Mouse (Mus musculus): Measurements from ENCODE around the gene Lrfn1. TPM values are rescaled to one million over a fixed set of nuclear protein-coding genes. Genes with fewer than 3 reads are reported as not detected.

Lrfn1 gene
- total RNA-seq (2021), result 10 to 100 TPM; 69.1 to 79.8 TPM
- long read RNA-seq, experiment 1, transcript Lrfn1-202 (2 exons, 3,060 nt), result major isoform, 7 of 60 reads
- long read RNA-seq, experiment 1, partial matches to known transcripts, result 9 of 60 reads
- long read RNA-seq, experiment 1, other reads (novel, unspliced or antisense), result 44 of 60 reads
- long read RNA-seq, experiment 2, transcript Lrfn1-202 (2 exons, 3,060 nt), result major isoform, 7 of 72 reads
- long read RNA-seq, experiment 2, partial matches to known transcripts, result 12 of 72 reads
- long read RNA-seq, experiment 2, other reads (novel, unspliced or antisense), result 53 of 72 reads

DNA sequence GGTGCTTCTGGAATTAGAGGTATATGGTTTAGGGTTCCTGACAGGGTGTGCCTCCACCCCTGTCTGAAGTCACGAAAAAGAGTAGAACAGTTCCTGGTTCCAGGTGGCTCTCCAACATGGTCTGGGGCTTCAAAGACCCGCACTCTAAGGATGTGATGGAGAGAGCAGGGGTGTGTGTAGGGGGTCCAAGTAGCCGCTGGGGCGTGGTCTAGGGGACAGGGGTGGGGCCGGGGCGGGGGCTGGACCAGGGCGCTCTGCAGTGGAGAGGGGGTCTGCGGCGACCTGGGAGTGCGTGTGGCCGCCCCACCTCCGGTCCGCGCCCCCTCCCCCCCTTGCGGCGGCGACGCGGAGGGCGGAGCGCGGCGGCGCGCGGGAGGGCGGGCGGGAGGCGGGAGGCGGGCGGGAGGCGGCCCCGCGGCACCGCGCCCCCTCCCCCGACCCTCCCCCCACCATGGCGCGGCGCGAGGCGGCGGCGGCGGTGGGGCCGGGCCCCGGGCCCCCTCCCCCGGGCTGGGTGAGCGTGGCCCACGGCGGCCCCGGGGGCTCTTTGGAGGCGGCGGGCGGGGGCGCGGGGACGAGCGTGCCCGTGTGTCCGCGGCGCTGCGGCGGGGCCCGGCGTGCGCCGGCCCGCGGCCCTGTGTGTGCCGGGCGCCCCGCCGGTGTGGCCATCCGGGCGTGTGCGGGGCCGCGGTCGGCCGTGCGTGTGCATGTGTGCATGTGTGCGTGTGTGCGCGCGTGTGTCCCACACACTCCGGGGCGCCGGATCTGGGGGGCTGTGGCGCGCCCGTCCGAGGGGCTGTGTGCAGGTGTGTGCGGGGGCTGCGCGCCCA, at the start of gene Lrfn1:
Gene Lrfn1 (plus strand): TSS at position 450 of the 830 bp plus-strand sequence.
- TF ChIP-seq CTCF (conservative IDR thresholded peaks at IDR 0.05), result no peak
- peak within 1 kb of the TSS; percentile 73 for H3K4me3 ChIP-seq
- no peak for DNase-seq (ENCODE audit: low spot score in 2 of 2)
- peak within 1 kb of the TSS; percentile 86 for H3K27ac ChIP-seq

DNA sequence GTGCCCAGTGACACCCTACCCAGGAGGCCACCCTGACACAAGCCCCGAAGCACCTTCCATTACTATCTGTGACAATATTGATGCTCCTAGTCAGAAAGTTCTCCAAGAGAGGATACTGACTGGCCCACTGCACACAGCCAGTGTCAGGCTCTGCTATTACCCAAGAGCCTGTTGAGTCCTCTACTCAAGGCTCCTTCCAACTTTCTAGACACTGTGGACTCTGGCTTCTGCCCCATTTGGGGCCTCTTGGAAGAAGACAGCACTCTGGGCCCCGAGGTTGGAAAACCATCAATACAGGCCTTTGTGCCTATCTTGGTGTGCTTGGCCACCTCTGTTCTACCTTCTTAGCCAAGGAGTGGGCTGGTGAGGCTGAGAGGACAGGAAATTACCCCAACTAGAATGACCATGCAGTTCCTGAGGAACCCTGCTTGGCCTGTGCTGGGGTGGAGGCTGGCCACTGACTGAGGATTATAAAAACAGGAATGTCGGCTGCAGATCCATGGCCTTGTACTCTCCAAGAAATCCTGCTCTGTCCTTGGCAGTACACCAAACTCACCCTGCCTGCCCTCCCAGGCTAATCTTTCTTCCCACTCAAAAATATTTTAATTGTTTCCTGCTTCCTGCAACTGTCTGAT, 40.8 kb upstream of the Lrfn1 start:
- no peak for DNase-seq (ENCODE audit: low spot score in 2 of 2)
- no peak overlapping the region for H3K4me3 ChIP-seq
- TF ChIP-seq CTCF (conservative IDR thresholded peaks at IDR 0.05), result no peak
- H3K27ac ChIP-seq, result peak overlapping the region; percentile 63

DNA sequence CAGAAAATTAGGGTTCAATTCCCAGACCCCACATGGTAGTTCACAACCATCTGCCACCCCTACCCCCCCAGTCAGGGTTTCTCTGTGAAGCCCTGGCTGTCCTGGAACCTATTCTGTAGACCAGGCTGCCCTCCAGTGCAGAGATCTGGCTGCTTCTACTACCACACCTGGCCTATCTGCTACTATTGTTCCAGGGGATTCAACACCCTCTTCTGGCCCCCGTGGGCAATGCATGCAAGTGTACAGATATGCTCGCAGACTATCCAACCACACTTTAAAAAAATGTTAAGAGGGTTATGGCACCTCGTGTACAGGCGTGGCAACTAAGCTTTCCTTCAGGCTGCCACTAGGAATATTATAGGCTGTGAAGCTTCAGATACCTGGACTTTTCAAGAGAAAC, 39.0 kb upstream of the Lrfn1 start:
- DNase-seq (ENCODE audit: low spot score in 2 of 2), result no peak

DNA sequence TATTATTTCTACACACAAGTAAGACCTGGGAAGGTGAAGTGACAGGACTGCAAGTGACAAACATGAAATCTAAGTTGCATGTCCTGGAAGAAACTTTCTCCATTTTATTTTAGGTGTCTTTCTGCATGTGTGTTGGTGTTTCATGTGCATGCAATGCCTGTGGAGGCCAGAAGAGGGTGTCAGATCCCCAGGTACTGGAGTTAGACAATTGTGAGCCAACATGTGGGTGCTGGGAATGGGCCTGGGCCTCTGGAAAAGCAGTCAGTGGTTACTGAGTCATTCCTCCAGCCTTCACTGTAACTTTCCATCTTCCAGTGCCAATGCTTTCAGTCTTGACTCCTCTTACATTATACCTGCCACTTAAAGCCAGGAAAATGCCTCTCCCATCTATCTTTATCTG, 34.4 kb upstream of the Lrfn1 start:
- peak overlapping the region; percentile 43; the same call in 1 of the 2 replicates for H3K27ac ChIP-seq
- TF ChIP-seq CTCF (conservative IDR thresholded peaks at IDR 0.05), result peak; percentile 57
- no peak for DNase-seq (ENCODE audit: low spot score in 2 of 2)
- H3K4me3 ChIP-seq, result no peak overlapping the region

More for the DNA sequence above, 39.0 kb upstream of the Lrfn1 start:
- Histone ChIP-seq H3K4me3 (no peak overlapping the region), H3K27ac (no peak overlapping the region)
- TF ChIP-seq CTCF (conservative IDR thresholded peaks at IDR 0.05), result peak; percentile 29; the same call in 1 of the 2 replicates

DNA sequence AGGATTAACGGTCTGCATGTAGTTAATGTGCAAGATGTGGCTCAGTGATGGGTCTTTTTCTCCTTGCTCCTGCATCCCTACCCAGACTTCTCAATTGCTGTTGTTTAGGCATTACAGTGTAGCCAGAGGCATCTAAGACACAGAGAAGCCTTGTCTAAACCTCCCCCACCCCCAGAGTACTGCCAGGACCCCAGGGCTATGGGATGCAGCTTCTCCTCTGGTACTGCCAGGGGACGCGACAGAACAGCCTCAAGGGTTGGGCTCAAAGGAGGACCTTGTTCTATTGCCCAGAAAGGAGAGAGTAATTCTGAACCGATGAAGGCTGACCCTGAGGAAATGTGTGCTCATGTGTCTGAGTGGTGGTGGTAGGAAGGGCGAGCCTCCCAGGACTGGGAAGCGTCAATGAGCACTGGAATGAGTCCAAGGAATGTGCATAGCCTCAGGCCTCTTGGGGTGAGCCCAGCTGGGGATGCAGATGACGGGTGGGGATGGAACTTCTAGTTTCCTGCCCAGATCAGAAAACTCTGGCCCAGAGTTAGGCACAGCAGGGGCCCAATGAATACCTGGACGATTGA, 33.6 kb upstream of the Lrfn1 start:
- no peak overlapping the region for H3K4me3 ChIP-seq
- peak overlapping the region; percentile 43; the same call in 1 of the 2 replicates for H3K27ac ChIP-seq
- TF ChIP-seq CTCF (conservative IDR thresholded peaks at IDR 0.05), result no peak
- no peak for DNase-seq (ENCODE audit: low spot score in 2 of 2)

DNA sequence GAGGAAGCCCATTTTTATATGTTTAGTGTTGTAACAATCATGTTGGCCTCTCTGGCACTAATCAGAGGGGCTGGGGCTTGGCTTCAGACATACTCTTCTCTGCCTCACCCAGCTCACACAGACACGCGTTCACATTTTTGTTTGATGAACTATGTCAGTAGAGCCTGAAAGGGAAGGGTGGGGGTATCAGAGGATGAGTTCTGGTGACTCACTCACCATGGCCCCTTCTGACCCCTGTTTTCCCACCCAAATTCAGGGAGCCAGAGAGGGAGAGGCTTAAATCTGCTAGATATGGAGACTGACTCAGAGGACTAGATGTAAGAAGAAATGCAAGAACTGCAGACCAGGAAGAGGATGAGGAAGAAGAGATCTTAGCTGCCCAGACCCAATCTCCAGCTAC, 32.4 kb upstream of the Lrfn1 start:
- no peak overlapping the region for H3K4me3 ChIP-seq
- no peak for DNase-seq (ENCODE audit: low spot score in 2 of 2)
- no peak for TF ChIP-seq CTCF (conservative IDR thresholded peaks at IDR 0.05)
- H3K27ac ChIP-seq, result peak overlapping the region; percentile 18; the same call in 1 of the 2 replicates

DNA sequence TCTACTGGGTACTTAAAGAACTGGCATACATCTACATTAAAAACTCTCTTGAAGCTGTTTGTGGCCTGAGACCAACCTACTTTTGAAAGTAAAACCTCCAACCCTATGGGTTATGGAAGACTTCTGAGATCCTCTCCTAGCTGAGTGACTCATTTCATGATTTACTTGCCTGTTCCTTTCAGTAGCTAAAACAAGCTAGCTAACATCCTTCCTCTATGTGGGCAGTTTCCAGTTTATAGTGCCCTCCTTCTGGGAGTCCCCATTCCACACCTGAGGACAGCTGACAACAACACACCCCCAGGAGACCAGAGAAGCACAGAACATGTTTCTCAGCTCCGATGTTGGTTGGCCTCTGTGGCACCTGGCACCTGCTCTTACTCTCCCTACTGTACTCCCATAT, 28.8 kb upstream of the Lrfn1 start:
- TF ChIP-seq CTCF (conservative IDR thresholded peaks at IDR 0.05), result no peak
- DNase-seq (ENCODE audit: low spot score in 2 of 2), result no peak
- H3K27ac ChIP-seq, result no peak overlapping the region
- H3K4me3 ChIP-seq, result no peak overlapping the region

DNA sequence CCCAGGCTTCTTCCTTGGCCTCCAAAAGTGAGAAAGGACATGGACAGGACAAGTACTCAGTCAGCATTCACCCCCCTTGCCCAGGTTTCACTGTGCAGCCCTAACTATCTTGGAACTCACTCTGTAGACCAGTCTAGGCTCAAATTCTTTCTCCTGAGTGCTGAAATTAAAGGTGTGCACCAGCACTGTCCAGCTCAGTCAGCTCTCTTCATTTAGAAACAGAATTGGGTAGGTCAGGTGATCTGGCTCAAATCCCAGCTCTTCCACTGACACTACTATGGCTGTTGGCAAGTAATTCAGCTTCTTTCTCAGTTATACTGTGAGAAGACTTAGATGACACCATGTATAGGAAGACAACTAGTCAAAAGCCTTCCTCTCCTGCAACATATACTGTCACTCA, 24.0 kb upstream of the Lrfn1 start:
- TF ChIP-seq CTCF (conservative IDR thresholded peaks at IDR 0.05), result no peak
- Histone ChIP-seq H3K4me3 (no peak overlapping the region), H3K27ac (no peak overlapping the region)
- DNase-seq (ENCODE audit: low spot score in 2 of 2), result no peak

DNA sequence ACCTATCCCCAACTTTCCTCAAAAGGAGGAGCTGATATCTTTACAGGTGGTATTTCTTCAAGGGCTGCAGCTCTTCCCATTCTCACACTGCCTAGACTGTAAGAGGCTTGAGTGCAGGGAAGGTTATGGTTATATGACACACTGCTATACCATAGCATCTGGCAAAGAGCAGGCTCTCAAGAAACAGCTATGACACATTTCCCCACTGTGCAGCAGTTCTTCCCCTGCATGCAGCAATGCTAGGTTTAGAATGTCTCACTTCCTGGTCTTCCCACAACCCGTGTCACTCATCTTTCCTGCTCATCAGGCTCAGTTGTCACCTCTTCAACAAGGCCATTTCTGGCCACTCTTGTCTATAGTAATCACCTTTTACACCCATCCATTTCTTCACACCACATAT, 21.3 kb upstream of the Lrfn1 start:
- DNase-seq (ENCODE audit: low spot score in 2 of 2), result no peak
- no peak for TF ChIP-seq CTCF (conservative IDR thresholded peaks at IDR 0.05)
- Histone ChIP-seq H3K4me3 (no peak overlapping the region), H3K27ac (no peak overlapping the region)

DNA sequence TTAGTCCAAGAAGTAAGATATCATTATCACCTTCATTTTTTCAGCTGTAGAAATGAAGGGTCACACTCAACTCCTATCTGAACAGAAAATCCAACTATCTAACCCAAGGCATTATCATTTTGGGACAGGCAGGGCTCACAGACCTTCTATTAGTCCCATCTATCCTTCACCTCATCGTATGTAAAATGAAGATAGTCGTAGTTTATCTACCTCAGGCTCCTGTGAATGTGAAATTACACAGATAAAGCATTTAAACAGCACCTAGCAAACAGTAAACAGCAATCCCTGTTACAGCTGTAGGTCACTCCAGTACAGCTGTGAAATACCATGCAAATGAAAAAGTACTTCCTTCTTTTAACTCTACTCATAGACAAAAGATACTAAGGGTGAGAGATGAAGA, 19.5 kb upstream of the Lrfn1 start:
- DNase-seq (ENCODE audit: low spot score in 2 of 2), result no peak
- Histone ChIP-seq H3K4me3 (no peak overlapping the region), H3K27ac (no peak overlapping the region)
- TF ChIP-seq CTCF (conservative IDR thresholded peaks at IDR 0.05), result no peak

DNA sequence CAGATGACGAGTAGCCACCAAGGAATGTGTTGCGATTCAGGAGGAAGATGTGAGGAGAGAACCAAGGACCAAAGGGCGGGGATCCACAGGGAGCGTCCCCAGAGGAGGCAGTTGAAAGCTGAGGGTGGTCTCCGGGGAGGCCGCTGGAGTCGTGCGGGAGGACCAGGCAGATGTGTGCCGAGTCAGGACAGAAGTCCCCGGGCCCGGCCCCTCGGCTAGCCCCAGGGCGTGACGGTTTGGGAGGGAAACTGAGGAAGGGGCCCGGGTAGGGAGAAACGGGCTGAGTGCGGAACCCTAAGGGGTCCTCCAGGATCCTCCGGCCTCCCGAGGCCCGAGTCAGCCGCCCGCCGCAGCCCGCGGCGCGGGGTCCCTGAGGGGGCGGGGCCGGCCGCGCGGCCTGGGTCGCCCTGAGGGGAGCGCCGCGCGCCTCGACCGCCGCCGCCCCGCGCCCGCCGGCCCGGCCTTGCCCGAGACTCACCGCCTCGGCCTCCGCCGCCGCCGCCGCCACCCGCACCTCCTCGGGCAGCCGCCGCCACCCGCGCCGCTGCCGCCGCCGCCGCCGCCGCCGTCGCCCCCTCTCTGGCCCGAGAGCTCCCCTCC, 16.0 kb upstream of the Lrfn1 start:
- H3K27ac ChIP-seq, result peak overlapping the region; percentile 80
- no peak for TF ChIP-seq CTCF (conservative IDR thresholded peaks at IDR 0.05)
- H3K4me3 ChIP-seq, result peak overlapping the region; percentile 91
- no peak for DNase-seq (ENCODE audit: low spot score in 2 of 2)

DNA sequence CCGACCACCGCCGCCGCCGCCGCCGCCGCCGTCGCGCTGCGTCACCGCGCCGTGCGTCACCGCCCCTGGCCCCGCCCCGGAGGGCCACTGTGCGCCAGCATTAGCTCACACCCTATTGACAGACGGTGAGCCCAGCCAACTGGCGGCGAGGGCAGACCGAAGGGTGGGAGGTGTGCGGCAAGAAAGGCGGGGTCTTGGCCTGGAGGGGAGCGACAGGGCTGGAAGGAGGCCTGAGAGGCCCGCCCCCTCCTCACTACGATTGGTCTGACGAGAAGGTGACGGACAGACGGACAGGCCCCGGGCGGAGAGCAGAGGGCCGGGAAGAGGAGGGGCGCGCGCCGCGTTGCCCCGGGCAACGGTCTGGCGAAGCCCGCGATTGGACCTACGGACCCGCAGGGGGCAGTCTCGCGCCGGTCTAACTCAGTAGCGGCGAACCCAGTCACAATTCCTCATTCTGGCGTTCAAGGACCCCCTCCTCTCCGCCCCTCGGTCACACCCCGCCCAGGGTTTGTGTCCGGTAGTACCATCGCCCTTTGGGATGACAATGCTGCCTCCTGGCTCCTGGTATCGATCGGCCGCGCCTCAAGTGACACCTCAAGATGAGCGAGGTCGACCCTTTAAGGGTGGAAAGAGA, 15.4 kb upstream of the Lrfn1 start:
- peak; percentile 75 for TF ChIP-seq CTCF (conservative IDR thresholded peaks at IDR 0.05)
- Histone ChIP-seq H3K4me3 (peak overlapping the region; percentile 77), H3K27ac (peak overlapping the region; percentile 93)
- peak; percentile 100 for DNase-seq (ENCODE audit: low spot score in 2 of 2)
